Mouse (Mus musculus): ENCODE results near the gene Hopx.

The Hopx gene

GRCm38 (mm10) chr5:77132457-77133135 is 17.7 kb upstream of the Hopx start:
- in situ Hi-C loops (cut with MseI, MboI) = no loop called here

- in situ Hi-C loops (cut with MseI, MboI) = no loop called here
These were observed 17.0 kb upstream of the Hopx start for GRCm38 (mm10) chr5:77131879-77132278.

GRCm38 (mm10) chr5:77130310-77131020 is 15.5 kb upstream of the Hopx start:
- in situ Hi-C loops (cut with MseI, MboI) = no loop called here

- in situ Hi-C loops (cut with MseI, MboI) = no loop called here
These were observed 15.0 kb upstream of the Hopx start for GRCm38 (mm10) chr5:77129907-77130306.

GRCm38 (mm10) chr5:77128854-77129253 is 13.9 kb upstream of the Hopx start:
- in situ Hi-C loops (cut with MseI, MboI) = no loop called here

GRCm38 (mm10) chr5:77126415-77126968 is 11.6 kb upstream of the Hopx start:
- in situ Hi-C loops (cut with MseI, MboI) = no loop called here

- in situ Hi-C loops (cut with MseI, MboI) = no loop called here
These were observed 9.9 kb upstream of the Hopx start for GRCm38 (mm10) chr5:77124817-77125283.

- in situ Hi-C loops (cut with MseI, MboI) = no loop called here
These were observed 9.2 kb upstream of the Hopx start for GRCm38 (mm10) chr5:77124165-77124564.

GRCm38 (mm10) chr5:77123597-77123996 is 8.7 kb upstream of the Hopx start:
- in situ Hi-C loops (cut with MseI, MboI) = no loop called here

- in situ Hi-C loops (cut with MseI, MboI) = no loop called here
These were observed 7.6 kb upstream of the Hopx start for GRCm38 (mm10) chr5:77122254-77123192.

- in situ Hi-C loops (cut with MseI, MboI) = no loop called here
These were observed 5.8 kb upstream of the Hopx start for GRCm38 (mm10) chr5:77120701-77121100.

GRCm38 (mm10) chr5:77119475-77120422 is 4.8 kb upstream of the Hopx start:
- in situ Hi-C loops (cut with MseI, MboI) = no loop called here

- in situ Hi-C loops (cut with MseI, MboI) = no loop called here
These were observed 811 bp upstream of the Hopx start for GRCm38 (mm10) chr5:77115732-77116131.

- in situ Hi-C loops (cut with MseI, MboI) = no loop called here
These were observed 1.1 kb downstream of the Hopx start for GRCm38 (mm10) chr5:77113773-77114172.

- in situ Hi-C loops (cut with MseI, MboI) = no loop called here
These were observed 2.9 kb downstream of the Hopx start for GRCm38 (mm10) chr5:77112066-77112465.

- in situ Hi-C loops (cut with MseI, MboI) = no loop called here
These were observed 5.1 kb downstream of the Hopx start for GRCm38 (mm10) chr5:77109814-77110213.

GRCm38 (mm10) chr5:77108806-77109205 is 6.1 kb downstream of the Hopx start:
- in situ Hi-C loops (cut with MseI, MboI) = no loop called here

- in situ Hi-C loops (cut with MseI, MboI) = no loop called here
These were observed 7.6 kb downstream of the Hopx start for GRCm38 (mm10) chr5:77107146-77107822.

GRCm38 (mm10) chr5:77102522-77103365 is 12.2 kb downstream of the Hopx start:
- in situ Hi-C loops (cut with MseI, MboI) = no loop called here

All from mouse trophoblast stem cell (cell line).